Mouse (Mus musculus): ENCODE results near the gene Acsl5.

- TF ChIP-seq SRF (IDR thresholded peaks at IDR 0.05; ENCODE audit: control insufficient read depth, insufficient read length, low read depth) (no peak), CEBPB (IDR thresholded peaks at IDR 0.05; ENCODE audit: insufficient read depth, poor library complexity, severe bottlenecking) (no peak), E2F4 (IDR thresholded peaks at IDR 0.05; ENCODE audit: insufficient read depth) (no peak), POLR2A (IDR thresholded peaks at IDR 0.05; ENCODE audit: insufficient read length, low read depth) (no peak)
Measured at GRCm38 (mm10) chr19:55342423-55342822, 90.7 kb downstream of the Acsl5 start.

Measured in myocyte (in vitro differentiated cells).